Mouse (Mus musculus): ENCODE results near the gene Kctd10. TPM values are rescaled to one million over a fixed set of nuclear protein-coding genes. Genes with fewer than 3 reads are reported as not detected.

Kctd10 gene
- polyA plus RNA-seq, 1 experiment, result 40.6 TPM

DNA sequence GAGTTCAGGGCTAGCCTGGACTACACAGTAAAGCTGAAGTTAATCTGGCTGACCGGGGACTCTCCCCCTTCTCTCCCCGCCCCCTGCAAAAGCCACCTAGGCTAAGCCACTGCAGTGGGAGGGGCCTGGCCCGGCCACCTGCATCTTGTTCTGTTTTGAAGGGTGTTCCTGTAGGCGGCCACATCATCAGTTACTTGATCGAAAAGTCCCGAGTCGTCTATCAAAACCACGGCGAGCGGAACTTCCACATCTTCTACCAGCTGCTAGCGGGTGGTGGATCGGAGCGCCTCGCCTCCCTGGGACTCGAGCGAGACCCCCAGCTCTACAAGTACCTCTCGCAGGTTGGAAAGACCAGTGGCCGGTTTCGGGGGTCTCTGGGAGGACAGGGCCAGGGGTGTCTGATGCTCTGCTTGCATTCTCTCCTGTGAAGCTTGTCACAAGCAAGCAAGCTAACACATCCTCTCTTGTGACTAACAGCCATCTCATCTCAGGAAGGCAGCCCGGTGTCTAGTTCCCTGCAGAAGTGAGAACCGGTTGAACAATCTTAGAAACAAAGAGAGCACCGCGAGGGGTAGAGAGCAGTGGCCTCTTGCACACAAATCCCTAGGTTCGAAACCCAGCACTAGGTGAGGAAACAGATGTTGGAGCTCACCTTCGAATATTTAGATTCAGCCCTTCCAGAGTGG lies 57.1 kb downstream of the Kctd10 start:
- no peaks in the 10 kb centered on the region for H3K36me3 ChIP-seq (replicated peaks; ENCODE audit: low read length)
- no peaks in the 10 kb centered on the region for H3K9me3 ChIP-seq
- peaks cover 53% of the 10 kb centered on the region for H3K27me3 ChIP-seq (replicated peaks)
- H3K4me1 ChIP-seq, result peaks cover 8% of the 10 kb centered on the region
- TF ChIP-seq FLI1 (IDR thresholded peaks at IDR 0.05; ENCODE audit: low read length), result no peak
- no peak for TF ChIP-seq GATA1 (IDR thresholded peaks at IDR 0.05; ENCODE audit: borderline replicate concordance, low read length)
- no peak overlapping the region for H3K4me3 ChIP-seq (replicated peaks)

Other genes with a start within 250 kb of the Kctd10 start
- 0.48 TPM in 2 replicates for gene Acacb, start 234.0 kb downstream of the Kctd10 start, polyA plus RNA-seq (2012; ENCODE audit: insufficient read depth, low replicate concordance)
- gene Foxn4, start 106.7 kb downstream of the Kctd10 start, polyA plus RNA-seq (2012; ENCODE audit: insufficient read depth, low replicate concordance), result not detected in 2 replicates
- not detected in 2 replicates for gene Myo1h, start 91.3 kb downstream of the Kctd10 start, polyA plus RNA-seq (2012; ENCODE audit: insufficient read depth, low replicate concordance)
- 32.0 and 53.9 TPM in 2 replicates for gene Ube3b, start 99 bp upstream of the Kctd10 start, polyA plus RNA-seq (2012; ENCODE audit: insufficient read depth, low replicate concordance)
- 16.0 and 19.4 TPM in 2 replicates for gene Mmab, start 63.6 kb upstream of the Kctd10 start, polyA plus RNA-seq (2012; ENCODE audit: insufficient read depth, low replicate concordance)
- gene Mvk, start 63.8 kb upstream of the Kctd10 start, polyA plus RNA-seq (2012; ENCODE audit: insufficient read depth, low replicate concordance), result 131 and 255 TPM in 2 replicates
- gene Fam222a, start 187.5 kb upstream of the Kctd10 start, polyA plus RNA-seq (2012; ENCODE audit: insufficient read depth, low replicate concordance), result 0.34 and 9.8 TPM in 2 replicates